Mouse (Mus musculus) neural tube, embryonic 14.5 days (tissue): ENCODE results near the gene Banf2. TPM values are rescaled to one million over a fixed set of nuclear protein-coding genes. Genes with fewer than 3 reads are reported as not detected.

Source experiments
- ATAC-seq: fragments of 200-750 bp; cut with Nextera tagmentation; 2 replicates; pipeline ENCODE4 v1.8.0; 2017; ENCODE audit warnings: low read depth, mild to moderate bottlenecking, moderate TSS enrichment, moderate library complexity
- H3K27ac ChIP-seq: fragments of 300-500 bp; sonication (generic); 2 replicates; pipeline ENCODE4 v1.5.1; 2014; ENCODE audit warnings: low read depth, mild to moderate bottlenecking, control low read depth, low read length, moderate library complexity, mixed read lengths
- H3K27me3 ChIP-seq: fragments of 300-500 bp; sonication (generic); 2 replicates; pipeline ENCODE4 v1.6.1; 2014; ENCODE audit warnings: low read length; ENCODE audit not compliant: control insufficient read depth, insufficient read depth
- H3K36me3 ChIP-seq: fragments of 300-500 bp; sonication (generic); 2 replicates; pipeline ENCODE4 v1.6.1; 2014; ENCODE audit warnings: low read length, mixed read lengths; ENCODE audit not compliant: control insufficient read depth, insufficient read depth
- H3K4me1 ChIP-seq: fragments of 300-500 bp; sonication (generic); 2 replicates; pipeline ENCODE4 v1.6.1; 2014; ENCODE audit warnings: low read length; ENCODE audit not compliant: control insufficient read depth, insufficient read depth
- H3K4me2 ChIP-seq: fragments of 300-500 bp; sonication (generic); 2 replicates; pipeline ENCODE4 v1.6.1; 2014; ENCODE audit warnings: mild to moderate bottlenecking, low read depth, low read length, control low read depth
- H3K4me3 ChIP-seq: fragments of 300-500 bp; sonication (generic); 2 replicates; pipeline ENCODE4 v1.5.1; 2014; ENCODE audit warnings: low read depth, low read length, control low read depth, mixed read lengths
- H3K9ac ChIP-seq: fragments of 300-500 bp; sonication (generic); replicated peaks from 2 replicates; pipeline ENCODE4 v1.6.1; 2014; ENCODE audit warnings: low read depth, mild to moderate bottlenecking, control low read depth, low read length, mixed read lengths
- H3K9me3 ChIP-seq: fragments of 300-500 bp; sonication (generic); 2 replicates; pipeline ENCODE4 v1.6.1; 2016; ENCODE audit warnings: low read length; ENCODE audit not compliant: control insufficient read depth
- WGBS: fragments of 180-500 bp; shearing (Covaris S2); extraction: QIAGEN DNeasy Blood & Tissue Kit; methylation state at CpG from one replicate; pipeline ENCODE4 v1.1.7; 2014; 5-methylcytosine and 5-hydroxymethylcytosine counted together
- polyA plus RNA-seq: library from polyadenylated mRNA; unstranded; fragments of >200 nt; fragmentation: Nextera tagmentation; extraction: Ambion mirVana; gene quantifications from 2 replicates; pipeline ENCODE4 v1.2.1, GENCODE M21; 2014

Banf2 gene
- polyA plus RNA-seq, 1 experiment from 2014 or later = not detected

- no peak for ATAC-seq
- no peaks in the 10 kb centered on the region for H3K36me3 ChIP-seq
- 51% methylated on average over 5 of the region's 5 CpGs for WGBS
- no peak overlapping the region for H3K4me3 ChIP-seq
- no peak overlapping the region for H3K27ac ChIP-seq
- H3K4me1 ChIP-seq = no peaks in the 10 kb centered on the region
- no peak overlapping the region for H3K4me2 ChIP-seq
- no peaks in the 10 kb centered on the region for H3K9me3 ChIP-seq
- H3K9ac ChIP-seq = no peak overlapping the region
- H3K27me3 ChIP-seq = no peaks in the 10 kb centered on the region
Observed at GRCm38 (mm10) chr2:144014481-144014880, 18.4 kb upstream of the Banf2 start.

GRCm38 (mm10) chr2:144015861-144016260 lies 17.0 kb upstream of the Banf2 start:
- Histone ChIP-seq H3K36me3 (no peaks in the 10 kb centered on the region), H3K4me1 (no peaks in the 10 kb centered on the region), H3K27ac (no peak overlapping the region), H3K4me2 (no peak overlapping the region), H3K27me3 (no peaks in the 10 kb centered on the region), H3K9me3 (no peaks in the 10 kb centered on the region), H3K9ac (no peak overlapping the region), H3K4me3 (no peak overlapping the region)
- no peak for ATAC-seq
- 86% methylated on average over 9 of the region's 9 CpGs for WGBS

GRCm38 (mm10) chr2:144019971-144020370 lies 12.9 kb upstream of the Banf2 start:
- no peak overlapping the region for H3K4me2 ChIP-seq
- no peaks in the 10 kb centered on the region for H3K27me3 ChIP-seq
- no peak overlapping the region for H3K4me3 ChIP-seq
- no peaks in the 10 kb centered on the region for H3K36me3 ChIP-seq
- 77% methylated on average over 2 of the region's 2 CpGs for WGBS
- H3K4me1 ChIP-seq = no peaks in the 10 kb centered on the region
- H3K9me3 ChIP-seq = no peaks in the 10 kb centered on the region
- H3K9ac ChIP-seq = no peak overlapping the region
- ATAC-seq = no peak
- no peak overlapping the region for H3K27ac ChIP-seq

GRCm38 (mm10) chr2:144022441-144022840 lies 10.4 kb upstream of the Banf2 start:
- Histone ChIP-seq H3K36me3 (no peaks in the 10 kb centered on the region), H3K4me1 (no peaks in the 10 kb centered on the region), H3K9me3 (no peaks in the 10 kb centered on the region), H3K9ac (no peak overlapping the region), H3K4me3 (no peak overlapping the region), H3K27ac (no peak overlapping the region), H3K27me3 (no peaks in the 10 kb centered on the region), H3K4me2 (no peak overlapping the region)
- no peak for ATAC-seq
- WGBS = 69% methylated on average over 3 of the region's 3 CpGs

- ATAC-seq = no peak
- WGBS = 91% methylated on average over 9 of the region's 9 CpGs
- no peaks in the 10 kb centered on the region for H3K9me3 ChIP-seq
- no peak overlapping the region for H3K9ac ChIP-seq
- no peak overlapping the region for H3K27ac ChIP-seq
- H3K4me1 ChIP-seq = no peaks in the 10 kb centered on the region
- no peak overlapping the region for H3K4me3 ChIP-seq
- no peaks in the 10 kb centered on the region for H3K27me3 ChIP-seq
- H3K36me3 ChIP-seq = no peaks in the 10 kb centered on the region
- H3K4me2 ChIP-seq = no peak overlapping the region
Observed at GRCm38 (mm10) chr2:144025361-144025760, 7.5 kb upstream of the Banf2 start.

GRCm38 (mm10) chr2:144026456-144026855 lies 6.4 kb upstream of the Banf2 start:
- no peak overlapping the region for H3K4me3 ChIP-seq
- no peak overlapping the region for H3K9ac ChIP-seq
- 80% methylated on average over 4 of the region's 4 CpGs for WGBS
- no peaks in the 10 kb centered on the region for H3K9me3 ChIP-seq
- H3K4me1 ChIP-seq = no peaks in the 10 kb centered on the region
- ATAC-seq = no peak
- no peak overlapping the region for H3K4me2 ChIP-seq
- no peak overlapping the region for H3K27ac ChIP-seq
- no peaks in the 10 kb centered on the region for H3K27me3 ChIP-seq
- H3K36me3 ChIP-seq = no peaks in the 10 kb centered on the region

- H3K27ac ChIP-seq = no peak overlapping the region
- H3K4me3 ChIP-seq = no peak overlapping the region
- no peaks in the 10 kb centered on the region for H3K36me3 ChIP-seq
- no peaks in the 10 kb centered on the region for H3K4me1 ChIP-seq
- no peak for ATAC-seq
- H3K4me2 ChIP-seq = no peak overlapping the region
- no peaks in the 10 kb centered on the region for H3K27me3 ChIP-seq
- no peaks in the 10 kb centered on the region for H3K9me3 ChIP-seq
- H3K9ac ChIP-seq = no peak overlapping the region
- 88% methylated on average over 7 of the region's 7 CpGs for WGBS
Observed at GRCm38 (mm10) chr2:144030791-144031190, 2.1 kb upstream of the Banf2 start.

GRCm38 (mm10) chr2:144044726-144045125 lies 11.9 kb downstream of the Banf2 start:
- Histone ChIP-seq H3K27ac (no peak overlapping the region), H3K9ac (no peak overlapping the region), H3K4me1 (no peaks in the 10 kb centered on the region), H3K27me3 (no peaks in the 10 kb centered on the region), H3K9me3 (0 out of 2 replicates have a peak, but pooled peaks cover 3% of the 10 kb centered on the region), H3K36me3 (no peaks in the 10 kb centered on the region), H3K4me2 (no peak overlapping the region), H3K4me3 (no peak overlapping the region)
- 79% methylated on average over 6 of the region's 6 CpGs for WGBS
- ATAC-seq = no peak

- 0 out of 2 replicates have a peak, but pooled peaks have one; percentile 21 for ATAC-seq
- no peaks in the 10 kb centered on the region for H3K27me3 ChIP-seq
- 72% methylated on average over 5 of the region's 5 CpGs for WGBS
Observed at GRCm38 (mm10) chr2:144045756-144046560, 13.1 kb downstream of the Banf2 start.

More at GRCm38 (mm10) chr2:144045756-144046560, 13.1 kb downstream of the Banf2 start:
- no peak overlapping the region for H3K27ac ChIP-seq
- no peaks in the 10 kb centered on the region for H3K4me1 ChIP-seq
- H3K9me3 ChIP-seq = 0 out of 2 replicates have a peak, but pooled peaks cover 3% of the 10 kb centered on the region
- no peaks in the 10 kb centered on the region for H3K36me3 ChIP-seq
- H3K9ac ChIP-seq = no peak overlapping the region
- no peak overlapping the region for H3K4me2 ChIP-seq
- H3K4me3 ChIP-seq = no peak overlapping the region
